ENCODE assay signal across 10 mouse cellular contexts in the genomic region with DNA sequence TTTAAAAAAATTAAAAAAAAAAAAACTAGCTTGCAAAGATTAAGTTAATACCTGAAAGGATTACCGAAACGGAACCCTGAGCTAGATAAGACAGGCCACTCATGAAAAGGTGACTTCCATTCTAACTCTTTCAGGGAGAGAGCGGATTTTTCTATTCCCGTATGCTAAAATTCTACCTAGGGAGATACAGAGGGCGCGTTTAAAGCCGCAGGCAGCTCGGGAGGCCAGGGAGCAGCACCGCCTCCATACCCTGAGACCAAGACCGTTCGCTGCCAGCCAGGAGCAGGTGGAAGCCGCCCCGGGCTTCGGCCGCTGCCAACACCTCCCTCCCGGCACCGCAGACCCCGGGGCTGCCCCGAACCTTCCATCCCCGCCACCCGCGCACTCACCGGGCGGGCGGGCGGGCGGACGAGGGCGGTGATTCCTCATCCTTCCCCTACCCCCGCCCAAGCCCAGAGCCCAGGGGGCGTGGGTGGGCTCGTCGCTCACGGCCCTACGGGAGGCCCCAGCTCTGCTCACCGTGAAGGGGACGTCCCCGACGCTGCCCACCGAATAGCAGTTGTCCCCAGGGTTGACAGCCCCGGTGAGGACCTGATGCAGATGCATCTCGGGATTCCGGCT. TPM values are rescaled to one million over a fixed set of nuclear protein-coding genes. Genes with fewer than 3 reads are reported as not detected.
DNase-seq lines count a peak whose midpoint lies in the region; ATAC-seq and TF ChIP-seq lines count a peak whose summit lies in the region.
"Had no signal": no experiment of that assay in that cellular context is flagged by ENCODE, and none has a peak within 500 bp of the region (broad histone marks: within the 10 kb centered on the region; RNA-seq: fewer than 3 reads in every experiment).

No protein-coding gene starts in this region.

- no peak overlapping the region for H3K27ac ChIP-seq in embryonic fibroblast, embryonic 13.5 days (ENCODE audit: insufficient read depth, low read length)
- peak overlapping the region; percentile 51 for H3K27ac ChIP-seq in hindbrain, embryonic 11.5 days (ENCODE audit: low read depth, low read length)
- H3K27ac ChIP-seq in left cerebral cortex, adult 2 months = peak overlapping the region; percentile 98

- intact Hi-C loops in left cerebral cortex, adult 2 months (cut with DNase I) = no loop called here

- no peaks in the 10 kb centered on the region for H3K36me3 ChIP-seq in hindbrain, embryonic 11.5 days (ENCODE audit: control insufficient read depth, insufficient read depth, low read length)

- ATAC-seq in hindbrain, embryonic 11.5 days (ENCODE audit: low FRiP score) = peak; percentile 68

- H3K4me3 ChIP-seq in embryonic fibroblast, embryonic 13.5 days (ENCODE audit: insufficient read depth, low read length) = peak overlapping the region; percentile 56
- peak overlapping the region; percentile 71 for H3K4me3 ChIP-seq in hindbrain, embryonic 11.5 days (ENCODE audit: low read depth, low read length)
- H3K4me3 ChIP-seq in left cerebral cortex, adult 2 months = peak overlapping the region; percentile 91

- under 1% methylated on average over 43 of the region's 43 CpGs for WGBS in hindbrain, embryonic 11.5 days

- H3K4me1 ChIP-seq in embryonic fibroblast, embryonic 13.5 days (ENCODE audit: control insufficient read depth, insufficient read depth, low read length) = no peaks in the 10 kb centered on the region
- no peaks in the 10 kb centered on the region for H3K4me1 ChIP-seq in hindbrain, embryonic 11.5 days (replicated peaks; ENCODE audit: control insufficient read depth, insufficient read depth, low read length)

- no peaks in the 10 kb centered on the region for H3K9me3 ChIP-seq in hindbrain, embryonic 11.5 days (ENCODE audit: control insufficient read depth, low read length)

- no peak for TF ChIP-seq CTCF in embryonic fibroblast, embryonic 13.5 days (IDR thresholded peaks at IDR 0.05; ENCODE audit: borderline replicate concordance, insufficient read depth, low read length)
- no peak for TF ChIP-seq CTCF in left cerebral cortex, adult 2 months (IDR thresholded peaks at IDR 0.05)

- peak; percentile 14 for DNase-seq in retina, postnatal 7 days (ENCODE audit: low read depth, low spot score)
- DNase-seq in retina, postnatal 1 day = no peak
- peak; percentile 10 to 19 for DNase-seq in adrenal gland, postnatal 4 days (ENCODE audit: low spot score in 2 of 2)
- DNase-seq in hindbrain, embryonic 11.5 days (ENCODE audit: low spot score) = no peak
- no peak for DNase-seq in left cerebral cortex, adult 2 months (ENCODE audit: extremely low spot score in 1 of 2, low spot score in 2 of 2)
- DNase-seq in mesoderm, embryonic 11.5 days (ENCODE audit: low read depth, low spot score) = peak; percentile 19
- peak; percentile 58 for DNase-seq in yolk sac, embryonic 10.5 days (ENCODE audit: low spot score)

- 0 out of 2 replicates have a peak, but pooled peaks cover 3% of the 10 kb centered on the region for H3K27me3 ChIP-seq in hindbrain, embryonic 11.5 days (ENCODE audit: control insufficient read depth, insufficient read depth, low read length)

- no peak for TF ChIP-seq POLR2A in embryonic fibroblast, embryonic 13.5 days (IDR thresholded peaks at IDR 0.05; ENCODE audit: low read depth, low read length)

- H3K4me2 ChIP-seq in hindbrain, embryonic 11.5 days (replicated peaks; ENCODE audit: low read depth, low read length) = peak overlapping the region; percentile 55

- peak overlapping the region; percentile 86 for H3K9ac ChIP-seq in hindbrain, embryonic 11.5 days (ENCODE audit: low read depth, low read length)

RNA-seq across cellular contexts. Expression of gene Dmxl2, which starts 0.5 kb away (rescaled TPM):
- 10 to 100 TPM; 18.8 to 23.4 TPM for total RNA-seq in adrenal gland, postnatal 4 days (2021)
- 6.0 and 6.4 TPM in 2 replicates for polyA plus RNA-seq in embryonic fibroblast, embryonic 13.5 days (2011; ENCODE audit: insufficient read length, low read depth, missing spikeins)
- polyA plus RNA-seq in hindbrain, embryonic 11.5 days (2014; fragmentation: Nextera tagmentation; extraction: Ambion mirVana) = 19.4 and 25.8 TPM in 2 replicates
- 100 to 1,000 TPM; 203 to 220 TPM for total RNA-seq in left cerebral cortex, adult 2 months (2021)

RNA-seq across cellular contexts. Expression of gene Sh2d7, which starts 37.8 kb away (rescaled TPM):
- not detected for total RNA-seq in adrenal gland, postnatal 4 days (2021)
- polyA plus RNA-seq in embryonic fibroblast, embryonic 13.5 days (2011; ENCODE audit: insufficient read length, low read depth, missing spikeins) = not detected in 2 replicates
- polyA plus RNA-seq in hindbrain, embryonic 11.5 days (2014; fragmentation: Nextera tagmentation; extraction: Ambion mirVana) = 0.08 and 0.18 TPM in 2 replicates
- under 1 TPM in 1 of 2 experiments, not detected in 1; 0.11 TPM for total RNA-seq in left cerebral cortex, adult 2 months (2021)
- total RNA-seq: adrenal gland, adult 18-20 months; left cerebral cortex, postnatal 14 days had no signal

RNA-seq across cellular contexts. Expression of gene Cib2, which starts 59.1 kb away (rescaled TPM):
- total RNA-seq in adrenal gland, postnatal 4 days (2021) = 10 to 100 TPM; 10.4 to 12.2 TPM
- 6.0 and 7.6 TPM in 2 replicates for polyA plus RNA-seq in embryonic fibroblast, embryonic 13.5 days (2011; ENCODE audit: insufficient read length, low read depth, missing spikeins)
- 19.1 and 20.8 TPM in 2 replicates for polyA plus RNA-seq in hindbrain, embryonic 11.5 days (2014; fragmentation: Nextera tagmentation; extraction: Ambion mirVana)
- 10 to 100 TPM; 22.0 to 24.2 TPM for total RNA-seq in left cerebral cortex, adult 2 months (2021)

Comparison
In these comparisons a context has a peak if more than half of its experiments do, and no peak if none do; other contexts are left out.
1. DNase-seq: peak in retina, postnatal 7 days (single experiment), adrenal gland, postnatal 4 days (2 of 2), mesoderm, embryonic 11.5 days (single experiment) and yolk sac, embryonic 10.5 days (single experiment); none in retina, postnatal 1 day (single experiment), hindbrain, embryonic 11.5 days (single experiment) and left cerebral cortex, adult 2 months (0 of 2).
2. RNA of gene Dmxl2, which starts 0.5 kb away (total RNA-seq): 203 to 220 TPM in left cerebral cortex, adult 2 months; 18.8 to 23.4 TPM in adrenal gland, postnatal 4 days; every median in the first group is over 4 times any median in the second.
3. Peak in every context shown above with its lines, with median percentiles within 50 percentile points of each other: H3K4me3 ChIP-seq.